Mouse (Mus musculus) layer of hippocampus, adult 2 months (tissue): ENCODE measurements around the gene Rad23a. TPM values are rescaled to one million over a fixed set of nuclear protein-coding genes. Genes with fewer than 3 reads are reported as not detected.
"Not testable (repeated sequence)": the region's sequence is repeated elsewhere in the genome, so short reads cannot be mapped to it uniquely, and the experiment has no call there.

Experiments used
- DNase-seq, 2 experiments: peaks; one replicate each; pipeline ENCODE4 v3.0.0; 2022; ENCODE audit warnings: low spot score in 2 of 2
- H3K27ac ChIP-seq: fragments of 200-600 bp; 2 replicates; pipeline ENCODE4 v1.8.1; 2022
- H3K4me3 ChIP-seq: fragments of 200-600 bp; 2 replicates; pipeline ENCODE4 v1.8.1; 2022; ENCODE audit warnings: mild to moderate bottlenecking
- CTCF ChIP-seq: fragments of 200-600 bp; conservative IDR thresholded peaks from 2 replicates; pipeline ENCODE4 v1.8.1; 2022; ENCODE audit warnings: antibody characterized with exemption, mild to moderate bottlenecking, moderate library complexity
- total RNA-seq, 2 experiments: library from RNA; stranded (reverse); gene quantifications; 2 replicates each; pipeline ENCODE4 v1.2.3; 2021

The Rad23a gene
- total RNA-seq, 2 experiments from 2014 or later: 63.4 to 75.9 TPM

DNA sequence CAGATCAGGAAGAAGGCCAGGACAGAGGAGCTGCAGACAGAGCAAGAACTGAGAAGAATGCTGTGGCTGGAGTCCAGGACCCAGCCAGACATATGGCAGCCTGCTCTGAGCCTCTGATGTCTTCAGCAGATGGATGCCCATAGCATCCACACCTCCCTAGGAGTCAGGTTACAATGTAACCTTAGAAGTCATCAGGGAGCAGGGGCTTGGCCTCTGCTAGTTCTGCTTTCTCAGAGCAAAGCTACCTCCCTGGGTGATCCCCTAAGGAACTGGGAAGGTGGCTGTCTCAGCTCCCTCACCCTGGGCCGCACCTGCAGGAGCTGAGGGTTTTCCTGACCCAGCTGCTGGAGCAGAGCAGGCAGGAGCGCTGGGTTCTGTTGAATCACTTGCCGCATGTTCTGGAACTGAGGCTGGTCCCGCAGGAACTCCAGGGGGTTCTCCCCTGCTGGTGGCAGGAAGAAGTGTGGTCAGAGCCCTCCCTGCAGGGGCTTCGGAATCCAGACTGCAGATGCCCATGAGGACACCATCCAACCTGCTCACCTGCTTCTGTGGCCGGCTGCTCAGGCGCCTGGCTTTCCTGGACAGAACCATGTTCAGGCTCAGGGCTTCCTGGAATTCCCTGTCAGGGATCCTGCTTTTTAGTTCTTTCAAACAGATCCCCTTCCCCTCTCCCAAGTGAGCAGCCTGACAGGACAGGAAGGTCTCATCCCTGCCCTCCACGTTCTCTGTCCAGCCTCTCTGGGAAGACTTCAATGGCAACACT lies 3.1 kb downstream of the Rad23a start:
- no peak overlapping the region for H3K27ac ChIP-seq
- TF ChIP-seq CTCF: 0 out of 2 replicates have a peak, but pooled peaks have one; percentile 29
- no peak for DNase-seq
- H3K4me3 ChIP-seq: no peak overlapping the region

DNA sequence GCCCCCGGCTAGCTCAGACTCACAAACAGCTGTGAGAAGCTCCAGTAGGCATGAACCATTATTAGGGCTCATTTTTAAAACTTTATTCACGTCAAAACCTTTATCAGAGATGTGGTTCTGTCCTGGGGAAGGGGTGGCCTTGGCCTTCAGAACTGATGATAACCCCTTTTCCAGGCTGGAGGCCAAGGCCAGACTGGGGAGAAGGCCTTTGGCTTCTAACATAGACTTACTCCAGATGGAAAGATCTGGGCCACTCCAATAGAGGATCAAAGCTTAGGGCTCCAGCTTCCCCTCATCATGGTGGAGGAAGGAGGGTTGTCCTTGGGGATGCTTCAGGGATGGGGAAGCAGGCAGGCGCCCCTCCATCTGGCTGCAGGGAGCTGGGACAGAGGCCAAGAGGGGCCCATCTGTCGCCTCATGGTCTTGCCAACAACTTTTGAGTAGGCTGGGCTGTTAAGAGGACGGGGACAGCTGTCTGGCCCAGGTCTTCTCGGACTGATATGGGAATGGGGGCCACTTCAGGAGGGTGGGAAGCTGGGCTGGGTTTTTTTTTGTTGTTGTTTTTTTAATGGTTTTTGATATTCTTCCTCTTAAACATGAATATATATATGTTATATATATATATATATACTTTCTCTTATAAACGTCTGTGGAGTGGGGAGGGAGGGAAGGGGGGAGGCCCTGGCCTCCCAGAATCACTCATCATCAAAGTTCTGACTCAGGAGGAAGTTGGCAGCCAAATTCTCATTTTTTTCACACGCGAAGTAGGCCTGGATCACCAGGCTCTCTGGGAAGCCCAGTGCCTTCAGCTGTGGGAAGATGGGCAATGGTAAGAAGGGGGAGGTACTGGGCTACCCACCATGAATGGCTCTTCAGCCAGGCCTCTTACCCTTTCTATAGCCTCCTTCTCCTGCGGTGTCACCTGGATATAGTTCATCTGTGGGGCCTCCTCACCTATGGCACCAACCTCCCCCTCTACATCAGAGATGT lies 5.3 kb downstream of the Rad23a start:
- no peak overlapping the region for H3K4me3 ChIP-seq
- peak overlapping the region; percentile 75 for H3K27ac ChIP-seq
- peak; percentile 87 to 90 for DNase-seq
- TF ChIP-seq CTCF: no peak

DNA sequence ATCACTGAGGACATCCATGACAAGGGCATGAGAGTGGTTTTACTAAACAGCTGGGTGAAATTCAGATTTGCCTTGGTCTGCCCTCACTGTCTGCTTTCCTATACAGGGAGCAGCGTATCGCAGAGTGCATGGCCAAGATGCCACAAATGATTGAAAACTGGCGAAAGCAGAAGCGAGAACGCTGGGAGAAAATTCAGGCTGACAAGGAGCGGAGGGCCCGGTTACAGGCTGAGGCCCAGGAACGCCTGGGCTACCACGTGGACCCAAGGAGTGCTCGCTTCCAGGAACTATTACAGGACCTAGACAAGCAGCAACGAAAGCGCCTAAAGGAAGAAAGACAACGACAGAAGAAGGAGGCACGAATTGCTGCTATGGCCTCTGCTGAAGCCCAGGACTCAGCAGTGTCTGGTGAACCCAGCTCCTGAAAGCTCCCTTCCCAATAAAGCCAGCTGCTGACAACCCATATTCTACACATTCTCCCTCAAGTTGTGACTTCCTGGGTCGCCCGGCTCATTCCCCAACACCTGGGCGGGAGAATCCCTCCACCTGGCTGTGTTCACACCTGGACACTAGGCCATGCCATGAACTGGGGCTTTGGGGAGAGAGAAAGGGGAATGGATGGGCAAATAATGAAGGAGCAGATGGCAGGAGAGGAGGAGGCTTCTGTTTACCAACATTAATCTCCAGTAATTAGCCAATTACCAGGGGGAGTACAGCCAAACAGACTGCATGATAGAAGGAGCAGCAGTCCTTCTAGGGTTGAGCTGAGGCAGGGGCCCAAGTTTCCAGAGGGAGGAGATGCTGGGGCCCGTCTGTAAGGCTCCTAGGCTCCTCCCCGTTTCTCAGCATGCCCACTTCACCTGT lies 6.2 kb downstream of the Rad23a start:
- no peak for DNase-seq
- TF ChIP-seq CTCF: no peak
- H3K27ac ChIP-seq: peak overlapping the region; percentile 75

DNA sequence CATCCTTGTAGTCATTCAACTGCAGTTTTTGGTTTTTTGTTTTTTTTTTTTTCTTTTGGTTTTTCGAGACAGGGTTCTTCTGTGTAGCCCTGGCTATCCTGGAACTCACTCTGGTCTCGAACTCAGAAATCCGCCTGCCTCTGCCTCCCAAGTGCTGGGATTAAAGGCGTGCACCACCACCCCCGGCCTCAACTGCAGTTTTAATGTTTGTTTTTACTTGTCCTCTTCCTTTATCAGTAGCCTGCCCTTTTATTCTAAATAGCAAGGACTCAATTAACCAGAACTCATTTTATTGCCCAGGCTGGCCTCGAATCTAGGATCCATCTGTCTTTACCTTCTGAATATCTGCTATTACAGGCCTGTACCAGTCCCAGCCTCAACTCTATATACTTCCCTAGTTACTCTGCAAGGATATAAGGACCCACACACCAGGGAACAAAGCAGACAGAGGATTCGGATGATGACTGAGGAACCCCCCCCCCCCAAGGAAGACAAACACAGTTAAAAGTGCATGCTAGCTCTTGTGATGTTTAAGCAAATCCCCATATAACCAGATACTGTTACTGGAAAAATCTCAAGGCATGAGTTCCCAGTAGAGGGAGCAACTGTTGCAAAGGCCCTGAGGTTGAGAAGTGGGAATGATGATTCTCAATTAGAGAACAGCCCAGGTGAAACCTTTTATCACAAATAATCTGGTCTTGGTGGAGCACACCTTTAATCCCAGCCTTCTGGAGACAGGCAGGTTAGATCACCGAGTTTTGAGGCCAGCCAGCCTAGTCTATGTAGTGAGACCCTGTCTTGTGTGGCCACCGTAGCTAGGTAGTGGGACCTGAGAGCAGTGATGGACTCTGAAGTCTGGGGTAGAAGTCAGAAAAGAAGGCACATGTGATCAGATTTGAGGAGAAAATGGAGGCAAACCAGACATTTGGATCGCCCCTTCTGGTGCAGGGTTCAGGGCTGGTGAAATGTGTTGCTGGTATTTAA lies 7.4 kb downstream of the Rad23a start:
- no peak for DNase-seq
- Histone ChIP-seq H3K27ac (peak overlapping the region; percentile 98), H3K4me3 (peak overlapping the region; percentile 87)
- peak; percentile 52 for TF ChIP-seq CTCF

More for the DNA sequence above, 6.2 kb downstream of the Rad23a start:
- H3K4me3 ChIP-seq: no peak overlapping the region

DNA sequence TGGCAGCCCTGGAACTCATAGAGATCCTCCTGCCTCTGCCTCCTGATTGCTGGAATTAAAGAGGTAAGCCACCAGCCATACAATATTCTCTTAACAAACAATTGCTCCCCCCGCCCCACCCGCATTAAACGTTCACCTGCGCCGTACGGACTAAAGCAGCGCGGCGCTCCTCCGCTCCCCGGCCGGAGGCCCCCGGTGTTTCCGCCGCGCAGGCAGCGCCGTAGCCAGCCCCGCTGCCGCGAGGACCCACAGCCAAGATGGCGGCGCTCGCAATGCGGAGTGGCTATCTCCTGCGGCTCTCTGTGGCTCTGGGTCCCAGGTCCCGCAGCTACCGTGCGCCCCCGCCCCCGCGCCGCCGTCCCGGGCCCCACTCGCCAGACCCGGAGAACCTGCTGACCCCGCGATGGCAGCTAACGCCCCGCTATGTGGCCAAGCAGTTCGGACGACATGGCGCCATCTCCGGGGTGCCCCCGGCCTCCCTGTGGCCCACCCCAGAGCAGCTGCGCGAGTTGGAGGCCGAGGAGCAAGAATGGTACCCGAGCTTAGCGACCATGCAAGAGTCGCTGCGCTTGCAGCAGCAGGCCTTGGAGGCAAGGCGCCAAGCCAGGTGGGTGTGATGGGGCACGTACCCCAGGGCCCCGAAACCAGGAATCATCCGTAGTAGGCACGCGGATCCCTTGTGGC lies 8.3 kb downstream of the Rad23a start:
- peak in 1 of 2 experiments; percentile 78 for DNase-seq
- Histone ChIP-seq H3K4me3 (peak overlapping the region; percentile 87), H3K27ac (peak overlapping the region; percentile 98)
- TF ChIP-seq CTCF: no peak

DNA sequence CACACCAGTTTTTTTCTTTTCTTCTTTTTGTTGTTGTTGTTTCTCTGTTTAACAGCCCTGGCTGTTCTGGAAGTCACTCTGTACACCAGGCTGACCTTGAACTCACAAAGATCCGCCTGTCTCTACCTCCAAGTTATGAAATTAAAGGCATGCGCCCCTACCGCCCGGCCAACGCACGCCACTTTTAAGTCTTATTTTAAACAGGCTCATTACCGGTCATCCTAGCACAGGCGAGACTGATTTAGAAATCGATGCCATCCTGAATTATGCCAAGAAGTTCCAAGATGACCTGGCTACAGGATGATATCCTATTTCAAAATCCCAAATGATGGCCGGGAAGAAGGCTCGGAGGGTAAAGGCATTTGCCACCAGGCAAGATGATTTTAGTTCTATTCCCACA lies 9.0 kb downstream of the Rad23a start, which contains the start of gene Gadd45gip1:
TSS of gene Gadd45gip1 (plus strand) at position 33 of the 400 bp plus-strand sequence.
- peak within 1 kb of the TSS; percentile 87 for H3K4me3 ChIP-seq
- no peak for DNase-seq
- TF ChIP-seq CTCF: peak; percentile 35
- peak within 1 kb of the TSS; percentile 98 for H3K27ac ChIP-seq

DNA sequence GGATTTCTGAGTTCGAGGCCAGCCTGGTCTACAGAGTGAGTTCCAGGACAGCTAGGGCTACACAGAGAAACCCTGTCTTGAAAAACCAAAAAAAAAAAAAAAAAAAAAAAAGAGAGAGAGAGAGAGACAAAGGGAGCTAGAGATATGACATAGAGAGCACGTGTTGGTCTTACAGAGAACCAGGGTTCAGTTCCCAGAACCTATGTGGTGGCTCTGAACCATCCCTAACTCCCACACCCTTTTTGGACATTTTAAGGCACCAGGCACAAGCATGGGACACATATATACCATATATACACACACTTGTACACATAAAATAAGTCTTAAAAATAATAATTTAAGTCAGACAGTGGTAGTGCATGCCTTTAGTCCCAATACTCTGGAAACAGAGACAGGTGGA lies 13.9 kb downstream of the Rad23a start:
- not testable (repeated sequence) for H3K27ac ChIP-seq, DNase-seq, H3K4me3 ChIP-seq

DNA sequence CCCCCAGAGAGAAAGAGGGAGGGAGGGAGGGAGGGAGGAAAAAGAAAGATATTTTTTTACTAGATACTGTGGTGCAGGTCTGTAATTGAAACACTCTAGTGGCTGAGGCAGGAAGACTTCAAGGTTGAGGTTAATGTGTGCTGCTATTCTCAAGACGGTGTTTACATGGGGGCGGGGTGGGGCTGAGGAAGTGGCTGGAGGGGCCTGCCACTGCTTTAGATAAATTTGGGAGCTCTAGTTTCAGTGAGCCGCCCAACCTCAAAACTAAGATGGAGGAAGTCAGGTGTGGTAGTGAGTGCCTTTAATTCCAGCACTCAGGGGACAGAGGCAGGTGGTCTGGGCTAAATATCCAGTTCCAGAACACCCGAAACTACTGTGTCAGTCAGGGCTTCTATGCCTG lies 14.8 kb downstream of the Rad23a start:
- no peak for TF ChIP-seq CTCF
- no peak overlapping the region for H3K27ac ChIP-seq
- H3K4me3 ChIP-seq: no peak overlapping the region
- no peak for DNase-seq

DNA sequence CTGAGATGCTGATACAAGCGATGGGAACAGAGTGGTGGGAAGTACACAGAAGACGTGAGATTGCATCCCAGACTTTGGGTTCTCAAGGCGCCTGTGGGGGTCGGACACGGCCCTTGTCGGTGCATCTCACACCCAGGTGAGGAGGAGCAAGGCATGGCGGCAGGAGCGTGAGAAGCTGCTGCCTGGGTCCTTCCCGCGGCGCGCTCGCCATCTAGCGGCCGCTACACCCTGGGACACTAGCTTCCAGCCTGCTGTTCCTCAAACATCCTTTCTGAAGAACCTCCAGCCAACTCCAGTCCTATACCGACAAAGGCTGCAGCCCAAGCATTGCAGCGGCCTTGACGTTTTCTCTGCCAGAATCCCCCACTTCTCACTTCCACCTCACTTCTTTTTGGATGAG lies 16.8 kb downstream of the Rad23a start:
- peak in 1 of 2 experiments; percentile 68 for DNase-seq
- peak; percentile 88 for TF ChIP-seq CTCF
- no peak overlapping the region for H3K27ac ChIP-seq
- peak overlapping the region; percentile 32; the same call in 1 of the 2 replicates for H3K4me3 ChIP-seq

DNA sequence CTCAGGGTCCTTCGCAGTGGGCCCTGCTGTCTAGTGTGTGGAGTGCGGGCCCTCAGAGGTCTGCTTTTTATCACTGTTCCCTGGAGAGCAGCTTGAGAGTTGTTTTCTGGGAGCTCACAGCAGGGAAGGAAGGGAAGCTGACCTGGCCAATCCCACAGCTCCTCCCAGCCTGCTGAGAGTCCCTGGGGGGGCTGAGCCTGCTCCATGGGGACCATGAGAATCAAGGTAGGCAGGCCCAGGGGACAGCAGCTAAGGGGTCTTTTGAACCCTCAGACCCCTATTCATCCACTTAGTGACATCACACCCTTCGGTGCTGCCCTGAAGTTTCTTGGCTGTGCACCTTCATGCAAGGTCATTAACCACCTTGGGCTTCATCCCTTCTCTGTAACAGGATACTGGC lies 17.7 kb downstream of the Rad23a start, which contains the start of gene Dand5:
TSS of gene Dand5 (minus strand) at position 101 of the 400 bp plus-strand sequence.
- Histone ChIP-seq H3K27ac (no peak within 1 kb of the TSS), H3K4me3 (peak within 1 kb of the TSS; percentile 32; the same call in 1 of the 2 replicates)
- DNase-seq: no peak
- TF ChIP-seq CTCF: no peak
